Mouse (Mus musculus) monocyte, adult 5-6 weeks (primary cell): ENCODE data around the gene Magi2. TPM values are rescaled to one million over a fixed set of nuclear protein-coding genes. Genes with fewer than 3 reads are reported as not detected.

Experiments
- ATAC-seq: fragments of 153-309, 156-312 bp; replicated peaks from 2 replicates; pipeline ENCODE4 v1.8.0; 2017; ENCODE audit warnings: mild to moderate bottlenecking; ENCODE audit not compliant: low TSS enrichment, insufficient number of reproducible peaks, severe bottlenecking, poor library complexity, low FRiP score
- total RNA-seq: library from RNA; stranded (forward); fragments of 200-1000, 200-491, 200-594 nt; gene quantifications from 3 replicates; pipeline ENCODE4 v1.2.3, GENCODE M21; 2017

The Magi2 gene
- total RNA-seq, 1 experiment from 2014 or later: 1.5 TPM

- no peak for ATAC-seq
Measured at GRCm38 (mm10) chr5:20117156-20117555, 890.3 kb downstream of the Magi2 start.

GRCm38 (mm10) chr5:20140235-20140634 is 913.4 kb downstream of the Magi2 start:
- ATAC-seq: no peak

- no peak for ATAC-seq
Measured at GRCm38 (mm10) chr5:20140662-20141444, 914.0 kb downstream of the Magi2 start.

- no peak for ATAC-seq
Measured at GRCm38 (mm10) chr5:20153359-20154125, 926.7 kb downstream of the Magi2 start.

GRCm38 (mm10) chr5:20196765-20197164 is 969.9 kb downstream of the Magi2 start:
- no peak for ATAC-seq

GRCm38 (mm10) chr5:20197395-20197794 is 970.6 kb downstream of the Magi2 start:
- no peak for ATAC-seq

- no peak for ATAC-seq
Measured at GRCm38 (mm10) chr5:20201348-20201747, 974.5 kb downstream of the Magi2 start.

GRCm38 (mm10) chr5:20208110-20208509 is 981.3 kb downstream of the Magi2 start:
- no peak for ATAC-seq

- no peak for ATAC-seq
Measured at GRCm38 (mm10) chr5:20213299-20213698, 986.5 kb downstream of the Magi2 start.

- no peak for ATAC-seq
Measured at GRCm38 (mm10) chr5:20226471-20227210, 999.8 kb downstream of the Magi2 start.

- ATAC-seq: 0 out of 2 replicates have a peak, but pooled peaks have one; percentile 50
Measured at GRCm38 (mm10) chr5:20227912-20228762, 1001.3 kb downstream of the Magi2 start.

GRCm38 (mm10) chr5:20231908-20232307 is 1005.1 kb downstream of the Magi2 start:
- ATAC-seq: no peak

- ATAC-seq: no peak
Measured at GRCm38 (mm10) chr5:20241523-20241922, 1014.7 kb downstream of the Magi2 start.

- ATAC-seq: no peak
Measured at GRCm38 (mm10) chr5:20242496-20242895, 1015.7 kb downstream of the Magi2 start.

- no peak for ATAC-seq
Measured at GRCm38 (mm10) chr5:20249382-20249781, 1022.5 kb downstream of the Magi2 start.

- no peak for ATAC-seq
Measured at GRCm38 (mm10) chr5:20251541-20251940, 1024.7 kb downstream of the Magi2 start.

GRCm38 (mm10) chr5:20256150-20256868 is 1029.5 kb downstream of the Magi2 start:
- ATAC-seq: peak; percentile 84

- ATAC-seq: no peak; the same call in 1 of the 2 replicates
Measured at GRCm38 (mm10) chr5:20256933-20257332, 1030.1 kb downstream of the Magi2 start.
